Mouse (Mus musculus) CH12.LX (cell line): ENCODE results near the gene Eci3. TPM values are rescaled to one million over a fixed set of nuclear protein-coding genes. Genes with fewer than 3 reads are reported as not detected.
"Not testable (repeated sequence)": the region's sequence is repeated elsewhere in the genome, so short reads cannot be mapped to it uniquely, and the experiment has no call there.

Source experiments
- DNase-seq: peaks from one replicate; pipeline ENCODE4 v3.0.0-alpha.2; 2013; ENCODE audit errors: extremely low read depth
- H3K27ac ChIP-seq: 2 replicates; pipeline ENCODE4 v1.5.1; 2012; ENCODE audit warnings: low read depth, mild to moderate bottlenecking, control low read depth, moderate library complexity; ENCODE audit not compliant: insufficient read depth
- H3K27me3 ChIP-seq: replicated peaks from 2 replicates; pipeline ENCODE3; 2012; ENCODE audit warnings: inconsistent platforms
- H3K36me3 ChIP-seq, 2 experiments: replicated peaks in 1 of 2; 2 replicates each; pipeline versions ENCODE3 to v1.6.1; 2012; ENCODE audit warnings: inconsistent platforms in 1 of 2, low read length in 1 of 2, mild to moderate bottlenecking in 1 of 2, mixed read lengths in 1 of 2, moderate library complexity in 1 of 2; ENCODE audit not compliant: control insufficient read depth in 1 of 2, insufficient read depth in 1 of 2
- H3K4me1 ChIP-seq, 2 experiments: 2 replicates each; pipeline ENCODE4 v1.6.1; 2012; ENCODE audit warnings: inconsistent platforms in 1 of 2, moderate library complexity in 1 of 2; ENCODE audit not compliant: insufficient read depth in 2 of 2, control insufficient read depth in 1 of 2
- H3K4me2 ChIP-seq: 2 replicates; pipeline ENCODE4 v1.6.1; 2012; ENCODE audit warnings: low read depth, mild to moderate bottlenecking, control low read depth; ENCODE audit not compliant: poor library complexity, insufficient read depth, severe bottlenecking
- H3K4me3 ChIP-seq, 3 experiments: fragments of 150-350 bp in 1 of 3; sonication (generic) in 1 of 3; replicated peaks in 1 of 3; 2 replicates each; pipeline versions ENCODE3 to v1.5.1; 2011 to 2012; ENCODE audit warnings: low read depth in 2 of 3, low read length in 2 of 3, mild to moderate bottlenecking in 2 of 3, moderate library complexity in 2 of 3, control low read depth in 1 of 3, improper control_type of control experiment in 1 of 3, inconsistent platforms in 1 of 3, mixed read lengths in 1 of 3; ENCODE audit not compliant: poor library complexity in 1 of 3
- H3K79me2 ChIP-seq: replicated peaks from 2 replicates; pipeline ENCODE4 v1.6.1; 2012; ENCODE audit warnings: mild to moderate bottlenecking, moderate library complexity; ENCODE audit not compliant: control insufficient read depth, poor library complexity, insufficient read depth, severe bottlenecking; ENCODE audit errors: extremely low read depth
- H3K9ac ChIP-seq: 2 replicates; pipeline ENCODE4 v1.6.1; 2012; ENCODE audit warnings: low read depth, mild to moderate bottlenecking, control low read depth, moderate library complexity; ENCODE audit not compliant: insufficient read depth
- H3K9me3 ChIP-seq: replicated peaks from 2 replicates; pipeline ENCODE3; 2012; ENCODE audit warnings: low read length, inconsistent platforms, mixed read lengths
- CHD1 ChIP-seq: IDR thresholded peaks from 2 replicates; pipeline ENCODE4 v1.6.1; 2012; ENCODE audit warnings: low read depth, low read length, improper control_type of control experiment, inconsistent platforms
- CTCF ChIP-seq, 2 experiments: IDR thresholded peaks in 1 of 2; conservative IDR thresholded peaks in 1 of 2; 2 replicates each; pipeline ENCODE4 v1.5.1; 2011 to 2012; ENCODE audit warnings: low read depth in 2 of 2, low read length in 2 of 2, improper control_type of control experiment in 1 of 2, inconsistent platforms in 1 of 2, mild to moderate bottlenecking in 1 of 2, moderate library complexity in 1 of 2
- E2F4 ChIP-seq: IDR thresholded peaks from 2 replicates; pipeline ENCODE4 v1.6.1; 2011; ENCODE audit warnings: low read depth, low read length, improper control_type of control experiment; ENCODE audit not compliant: insufficient replicate concordance
- GABPA ChIP-seq: IDR thresholded peaks from 2 replicates; pipeline ENCODE4 v1.6.1; 2012; ENCODE audit warnings: low read depth, low read length, improper control_type of control experiment, inconsistent platforms; ENCODE audit not compliant: insufficient replicate concordance
- IRF4 ChIP-seq: IDR thresholded peaks from 2 replicates; pipeline ENCODE4 v1.6.1; 2014; ENCODE audit warnings: low read depth, mild to moderate bottlenecking, inconsistent platforms, low read length, improper control_type of control experiment
- JUN ChIP-seq: IDR thresholded peaks from 2 replicates; pipeline ENCODE4 v1.6.1; 2011; ENCODE audit warnings: low read depth, mild to moderate bottlenecking, low read length, improper control_type of control experiment, moderate library complexity; ENCODE audit not compliant: insufficient read depth
- JUND ChIP-seq: conservative IDR thresholded peaks from 2 replicates; pipeline ENCODE4 v1.6.1; 2011; ENCODE audit warnings: low read depth, low read length, improper control_type of control experiment
- MAZ ChIP-seq: IDR thresholded peaks from 2 replicates; pipeline ENCODE4 v1.6.1; 2012; ENCODE audit warnings: low read depth, mild to moderate bottlenecking, inconsistent platforms, low read length, improper control_type of control experiment, moderate library complexity
- NRF1 ChIP-seq: IDR thresholded peaks from 2 replicates; pipeline ENCODE4 v1.6.1; 2014; ENCODE audit warnings: low read depth, mild to moderate bottlenecking, inconsistent platforms, low read length, improper control_type of control experiment, moderate library complexity
- POLR2A ChIP-seq: IDR thresholded peaks from 2 replicates; pipeline ENCODE4 v1.6.1; 2011; ENCODE audit warnings: low read depth, mild to moderate bottlenecking, improper control_type of control experiment, low read length
- POLR2AphosphoS2 ChIP-seq: IDR thresholded peaks from 2 replicates; pipeline ENCODE4 v1.6.1; 2011; ENCODE audit warnings: low read depth, low read length, improper control_type of control experiment
- RAD21 ChIP-seq: IDR thresholded peaks from 2 replicates; pipeline ENCODE4 v1.6.1; 2011; ENCODE audit warnings: low read depth, mild to moderate bottlenecking, low read length, improper control_type of control experiment, moderate library complexity
- RCOR1 ChIP-seq: conservative IDR thresholded peaks from 2 replicates; pipeline ENCODE4 v1.6.1; 2012; ENCODE audit warnings: low read depth, mild to moderate bottlenecking, inconsistent platforms, low read length, improper control_type of control experiment
- SIN3A ChIP-seq: IDR thresholded peaks from 2 replicates; pipeline ENCODE4 v1.6.1; 2012; ENCODE audit warnings: low read length, improper control_type of control experiment, inconsistent platforms
- SMC3 ChIP-seq: IDR thresholded peaks from 2 replicates; pipeline ENCODE4 v1.6.1; 2011; ENCODE audit warnings: low read depth, low read length, improper control_type of control experiment
- TBP ChIP-seq: conservative IDR thresholded peaks from 2 replicates; pipeline ENCODE4 v1.6.1; 2011; ENCODE audit warnings: low read depth, low read length, improper control_type of control experiment
- TCF12 ChIP-seq: IDR thresholded peaks from 2 replicates; pipeline ENCODE4 v1.6.1; 2014; ENCODE audit warnings: low read depth, mild to moderate bottlenecking, inconsistent platforms, low read length, improper control_type of control experiment
- UBTF ChIP-seq: IDR thresholded peaks from 2 replicates; pipeline ENCODE4 v1.6.1; 2012; ENCODE audit warnings: low read depth, mild to moderate bottlenecking, inconsistent platforms, low read length, improper control_type of control experiment, moderate library complexity
- USF1 ChIP-seq: IDR thresholded peaks from 2 replicates; pipeline ENCODE4 v1.6.1; 2014; ENCODE audit warnings: low read depth, mild to moderate bottlenecking, inconsistent platforms, low read length, improper control_type of control experiment
- ZMIZ1 ChIP-seq: IDR thresholded peaks from 2 replicates; pipeline ENCODE4 v1.6.1; 2012; ENCODE audit warnings: low read depth, mild to moderate bottlenecking, inconsistent platforms, low read length, improper control_type of control experiment
- dilution Hi-C: fragments of 300-500 bp; cut with MboI; formaldehyde crosslinking; loops from 2 replicates; pipeline ENCODE4 v1.14.3; 2020; ENCODE audit warnings: low sequenced_read_pairs; ENCODE audit not compliant: extremely low pct_unique_long_range_greater_than_20kb, extremely low pct_ligation_motif_present
- in situ Hi-C: fragments of 300-500 bp; cut with MboI; formaldehyde crosslinking; loops from 3 replicates; pipeline ENCODE4 v1.14.3; 2019; ENCODE audit warnings: low sequenced_read_pairs, low pct_ligation_motif_present, low pct_unique_long_range_greater_than_20kb, mixed read lengths
- polyA plus RNA-seq: library from polyadenylated mRNA; unstranded; fragments of >175 nt; gene quantifications from 2 replicates; pipeline ENCODE4 v1.2.1, GENCODE M21; 2012; ENCODE audit warnings: low read depth; ENCODE audit not compliant: insufficient read length
- total RNA-seq, 2 experiments: library from RNA; depleted of rRNA; stranded (reverse); fragments of 300-350 nt in 1 of 2; fragments of >200 nt in 1 of 2; gene quantifications; 2 replicates each; pipeline ENCODE4 v1.2.3; 2012 to 2014

Gene Eci3
- total and polyA plus RNA-seq, 3 experiments = 0.63 TPM; not detected in 2

GRCm38 (mm10) chr13:34964419-34964818 is 809 bp upstream of the Eci3 start:
- TF ChIP-seq SIN3A (no peak), CHD1 (no peak), JUND (no peak), TBP (no peak), ZMIZ1 (no peak), E2F4 (no peak)
- no peaks in the 10 kb centered on the region for H3K79me2 ChIP-seq
- in situ Hi-C loops (no loop called here), dilution Hi-C loops (no loop called here)
- H3K36me3 ChIP-seq = no peaks in the 10 kb centered on the region
- H3K27ac ChIP-seq = no peak overlapping the region
- no peak overlapping the region for H3K4me2 ChIP-seq
- no peaks in the 10 kb centered on the region for H3K27me3 ChIP-seq
- DNase-seq = no peak
- H3K9me3 ChIP-seq = no peaks in the 10 kb centered on the region
- H3K4me1 ChIP-seq = no peaks in the 10 kb centered on the region
- H3K9ac ChIP-seq = no peak overlapping the region
- H3K4me3 ChIP-seq = no peak overlapping the region

- in situ Hi-C loops (no loop called here), dilution Hi-C loops (no loop called here)
- H3K4me3 ChIP-seq = no peak overlapping the region
- H3K9ac ChIP-seq = no peak overlapping the region
- no peaks in the 10 kb centered on the region for H3K36me3 ChIP-seq
- H3K27ac ChIP-seq = no peak overlapping the region
- no peaks in the 10 kb centered on the region for H3K27me3 ChIP-seq
- no peaks in the 10 kb centered on the region for H3K9me3 ChIP-seq
- DNase-seq = no peak
- H3K4me1 ChIP-seq = no peaks in the 10 kb centered on the region
- H3K4me2 ChIP-seq = no peak overlapping the region
- H3K79me2 ChIP-seq = no peaks in the 10 kb centered on the region
- TF ChIP-seq CHD1 = no peak
- TF ChIP-seq SIN3A = no peak
- TF ChIP-seq RCOR1 = no peak
- TF ChIP-seq SMC3 = no peak
- no peak for TF ChIP-seq E2F4
- no peak for TF ChIP-seq IRF4
- no peak for TF ChIP-seq USF1
- TF ChIP-seq POLR2AphosphoS2 = no peak
- TF ChIP-seq JUND = no peak
- no peak for TF ChIP-seq UBTF
- no peak for TF ChIP-seq TCF12
- TF ChIP-seq GABPA = no peak
- no peak for TF ChIP-seq CTCF (conservative IDR thresholded peaks at IDR 0.05 in 1 of 2, IDR thresholded peaks at IDR 0.05 in 1 of 2; ENCODE audit: low read depth in 2 of 2, low read length in 2 of 2)
- no peak for TF ChIP-seq NRF1
- TF ChIP-seq MAZ = no peak
- TF ChIP-seq JUN = no peak
- no peak for TF ChIP-seq RAD21
- no peak for TF ChIP-seq TBP
- no peak for TF ChIP-seq POLR2A
Observed at GRCm38 (mm10) chr13:34960996-34961770, 2.4 kb downstream of the Eci3 start.

- dilution Hi-C loops, H3K36me3 ChIP-seq, H3K4me1 ChIP-seq, H3K9ac ChIP-seq, in situ Hi-C loops, H3K9me3 ChIP-seq, H3K27ac ChIP-seq, H3K4me3 ChIP-seq, H3K79me2 ChIP-seq, DNase-seq, H3K4me2 ChIP-seq, H3K27me3 ChIP-seq: not testable (repeated sequence)
Observed at GRCm38 (mm10) chr13:34958158-34958557, 5.5 kb downstream of the Eci3 start.
